Mouse (Mus musculus) liver, embryonic 14.5 days (tissue): ENCODE data around the gene Eps8.

ENCODE experiments used
- CTCF ChIP-seq: IDR thresholded peaks from 2 replicates; pipeline ENCODE4 v1.5.1; 2016; ENCODE audit warnings: antibody characterized with exemption, low read depth, control low read depth
- EP300 ChIP-seq: IDR thresholded peaks from 2 replicates; pipeline ENCODE4 v1.6.1; 2016; ENCODE audit warnings: antibody characterized with exemption, low read depth

- TF ChIP-seq EP300 (no peak), CTCF (no peak)
Observed at GRCm38 (mm10) chr6:137525769-137526168, 128.9 kb downstream of the Eps8 start.
